Mouse (Mus musculus) CD4-positive helper T cell, adult 2 months (primary cell): ENCODE data around the gene Gm11007.
"Not testable (repeated sequence)": the region's sequence is repeated elsewhere in the genome, so short reads cannot be mapped to it uniquely, and the experiment has no call there.

Source experiments
- DNase-seq: peaks from one replicate; pipeline ENCODE4 v3.0.0-alpha.2; 2012; ENCODE audit warnings: low read depth, missing footprints, low spot score

Gm11007 gene

GRCm38 (mm10) chr2:175643678-175644077, at the start of gene Gm11007:
Gm11007 (plus strand) TSS chr2:175643978.
- not testable (repeated sequence) for DNase-seq
